Mouse (Mus musculus): ENCODE measurements around the gene Ift46.
A peak's percentile ranks its signal among the peaks of the same experiment; 100 is the strongest.
"Not testable (repeated sequence)": the region's sequence is repeated elsewhere in the genome, so short reads cannot be mapped to it uniquely, and the experiment has no call there.

The Ift46 gene

GRCm38 (mm10) chr9:44736301-44736700 is 31.4 kb upstream of the Ift46 start:
- no peak for DNase-seq (ENCODE audit: low spot score)

- DNase-seq (ENCODE audit: low spot score), result no peak
These were observed 30.3 kb upstream of the Ift46 start for GRCm38 (mm10) chr9:44737240-44737949.

GRCm38 (mm10) chr9:44740663-44741192 is 27.0 kb upstream of the Ift46 start:
- DNase-seq (ENCODE audit: low spot score), result no peak

GRCm38 (mm10) chr9:44745371-44745770 is 22.3 kb upstream of the Ift46 start:
- no peak for DNase-seq (ENCODE audit: low spot score)

GRCm38 (mm10) chr9:44746666-44747065 is 21.0 kb upstream of the Ift46 start:
- DNase-seq (ENCODE audit: low spot score), result no peak

GRCm38 (mm10) chr9:44747341-44747740 is 20.4 kb upstream of the Ift46 start:
- no peak for DNase-seq (ENCODE audit: low spot score)

- no peak for DNase-seq (ENCODE audit: low spot score)
These were observed 19.2 kb upstream of the Ift46 start for GRCm38 (mm10) chr9:44748473-44748872.

- no peak for DNase-seq (ENCODE audit: low spot score)
These were observed 6.8 kb upstream of the Ift46 start for GRCm38 (mm10) chr9:44760873-44761272.

- DNase-seq (ENCODE audit: low spot score), result not testable (repeated sequence)
These were observed 304 bp downstream of the Ift46 start for GRCm38 (mm10) chr9:44768029-44768394.

- no peak for DNase-seq (ENCODE audit: low spot score)
These were observed 3.7 kb downstream of the Ift46 start for GRCm38 (mm10) chr9:44771376-44771775.

GRCm38 (mm10) chr9:44772392-44772749 is 4.7 kb downstream of the Ift46 start:
- DNase-seq (ENCODE audit: low spot score), result no peak

GRCm38 (mm10) chr9:44772750-44773651 is 5.3 kb downstream of the Ift46 start:
- peak; percentile 72 for DNase-seq (ENCODE audit: low spot score)

GRCm38 (mm10) chr9:44792842-44793241 is 25.1 kb downstream of the Ift46 start:
- DNase-seq (ENCODE audit: low spot score), result no peak

- DNase-seq (ENCODE audit: low spot score), result no peak
These were observed 30.6 kb downstream of the Ift46 start for GRCm38 (mm10) chr9:44798298-44798697.

- peak; percentile 43 for DNase-seq (ENCODE audit: low spot score)
These were observed 31.6 kb downstream of the Ift46 start, which contains the start of gene Tmem25 for GRCm38 (mm10) chr9:44799102-44799957. Gene Tmem25, minus strand, starts transcription at chr9:44799307.

GRCm38 (mm10) chr9:44799958-44800324 is 32.2 kb downstream of the Ift46 start:
- no peak for DNase-seq (ENCODE audit: low spot score)

- DNase-seq (ENCODE audit: low spot score), result no peak
These were observed 34.0 kb downstream of the Ift46 start for GRCm38 (mm10) chr9:44801669-44802068.

- DNase-seq (ENCODE audit: low spot score), result no peak
These were observed 35.2 kb downstream of the Ift46 start, which contains the start of gene Ttc36 for GRCm38 (mm10) chr9:44802808-44803450. Gene Ttc36, minus strand, starts transcription at chr9:44803072.

GRCm38 (mm10) chr9:44804678-44805077 is 37.0 kb downstream of the Ift46 start:
- no peak for DNase-seq (ENCODE audit: low spot score)

- no peak for DNase-seq (ENCODE audit: low spot score)
These were observed 37.8 kb downstream of the Ift46 start for GRCm38 (mm10) chr9:44805536-44805935.

- DNase-seq (ENCODE audit: low spot score), result no peak
These were observed 39.4 kb downstream of the Ift46 start for GRCm38 (mm10) chr9:44807141-44807540.
